Mouse (Mus musculus): ENCODE data around the gene Tbx5. TPM values are rescaled to one million over a fixed set of nuclear protein-coding genes. Genes with fewer than 3 reads are reported as not detected.

Tbx5 gene
- polyA plus RNA-seq, 1 experiment = not detected

GRCm38 (mm10) chr5:119839616-119840368, 7.3 kb downstream of the Tbx5 start:
- no peak overlapping the region for H3K4me3 ChIP-seq (ENCODE audit: insufficient read depth, low read length)
- no peak overlapping the region for H3K27ac ChIP-seq (ENCODE audit: insufficient read depth, low read depth, low read length)
- TF ChIP-seq POLR2A (IDR thresholded peaks at IDR 0.05; ENCODE audit: borderline replicate concordance, low read depth, low read length) (no peak), CTCF (IDR thresholded peaks at IDR 0.05; ENCODE audit: low read depth, low read length) (no peak)
- H3K4me1 ChIP-seq (ENCODE audit: control insufficient read depth, insufficient read depth, low read length) = no peaks in the 10 kb centered on the region

- Histone ChIP-seq H3K4me1 (ENCODE audit: control insufficient read depth, insufficient read depth, low read length) (no peaks in the 10 kb centered on the region), H3K4me3 (ENCODE audit: insufficient read depth, low read length) (no peak overlapping the region), H3K27ac (ENCODE audit: insufficient read depth, low read depth, low read length) (no peak overlapping the region)
- no peak for TF ChIP-seq CTCF (IDR thresholded peaks at IDR 0.05; ENCODE audit: low read depth, low read length)
- TF ChIP-seq POLR2A (IDR thresholded peaks at IDR 0.05; ENCODE audit: borderline replicate concordance, low read depth, low read length) = no peak
Measured at GRCm38 (mm10) chr5:119840404-119840803, 7.9 kb downstream of the Tbx5 start.

GRCm38 (mm10) chr5:119841634-119842420, 9.4 kb downstream of the Tbx5 start:
- Histone ChIP-seq H3K27ac (ENCODE audit: insufficient read depth, low read depth, low read length) (no peak overlapping the region), H3K4me3 (ENCODE audit: insufficient read depth, low read length) (no peak overlapping the region), H3K4me1 (ENCODE audit: control insufficient read depth, insufficient read depth, low read length) (no peaks in the 10 kb centered on the region)
- no peak for TF ChIP-seq CTCF (IDR thresholded peaks at IDR 0.05; ENCODE audit: low read depth, low read length)

GRCm38 (mm10) chr5:119842701-119843393, 10.4 kb downstream of the Tbx5 start:
- TF ChIP-seq CTCF (IDR thresholded peaks at IDR 0.05; ENCODE audit: low read depth, low read length) = no peak
- TF ChIP-seq POLR2A (IDR thresholded peaks at IDR 0.05; ENCODE audit: borderline replicate concordance, low read depth, low read length) = no peak
- Histone ChIP-seq H3K4me3 (ENCODE audit: insufficient read depth, low read length) (no peak overlapping the region), H3K4me1 (ENCODE audit: control insufficient read depth, insufficient read depth, low read length) (no peaks in the 10 kb centered on the region), H3K27ac (ENCODE audit: insufficient read depth, low read depth, low read length) (no peak overlapping the region)

GRCm38 (mm10) chr5:119843394-119843777, 10.9 kb downstream of the Tbx5 start:
- Histone ChIP-seq H3K4me3 (ENCODE audit: insufficient read depth, low read length) (no peak overlapping the region), H3K27ac (ENCODE audit: insufficient read depth, low read depth, low read length) (no peak overlapping the region), H3K4me1 (ENCODE audit: control insufficient read depth, insufficient read depth, low read length) (no peaks in the 10 kb centered on the region)
- TF ChIP-seq POLR2A (IDR thresholded peaks at IDR 0.05; ENCODE audit: borderline replicate concordance, low read depth, low read length) (no peak), CTCF (IDR thresholded peaks at IDR 0.05; ENCODE audit: low read depth, low read length) (no peak)

- no peak overlapping the region for H3K27ac ChIP-seq (ENCODE audit: insufficient read depth, low read depth, low read length)
- H3K4me1 ChIP-seq (ENCODE audit: control insufficient read depth, insufficient read depth, low read length) = no peaks in the 10 kb centered on the region
- no peak overlapping the region for H3K4me3 ChIP-seq (ENCODE audit: insufficient read depth, low read length)
- TF ChIP-seq CTCF (IDR thresholded peaks at IDR 0.05; ENCODE audit: low read depth, low read length) (no peak), POLR2A (IDR thresholded peaks at IDR 0.05; ENCODE audit: borderline replicate concordance, low read depth, low read length) (no peak)
Measured at GRCm38 (mm10) chr5:119844366-119844765, 11.9 kb downstream of the Tbx5 start.

- H3K4me3 ChIP-seq (ENCODE audit: insufficient read depth, low read length) = no peak overlapping the region
- H3K4me1 ChIP-seq (ENCODE audit: control insufficient read depth, insufficient read depth, low read length) = no peaks in the 10 kb centered on the region
- no peak overlapping the region for H3K27ac ChIP-seq (ENCODE audit: insufficient read depth, low read depth, low read length)
- no peak for TF ChIP-seq CTCF (IDR thresholded peaks at IDR 0.05; ENCODE audit: low read depth, low read length)
- TF ChIP-seq POLR2A (IDR thresholded peaks at IDR 0.05; ENCODE audit: borderline replicate concordance, low read depth, low read length) = no peak
Measured at GRCm38 (mm10) chr5:119844994-119845393, 12.5 kb downstream of the Tbx5 start.

- Histone ChIP-seq H3K4me1 (ENCODE audit: control insufficient read depth, insufficient read depth, low read length) (no peaks in the 10 kb centered on the region), H3K27ac (ENCODE audit: insufficient read depth, low read depth, low read length) (no peak overlapping the region), H3K4me3 (ENCODE audit: insufficient read depth, low read length) (no peak overlapping the region)
- no peak for TF ChIP-seq POLR2A (IDR thresholded peaks at IDR 0.05; ENCODE audit: borderline replicate concordance, low read depth, low read length)
- TF ChIP-seq CTCF (IDR thresholded peaks at IDR 0.05; ENCODE audit: low read depth, low read length) = no peak
Measured at GRCm38 (mm10) chr5:119857052-119857451, 24.6 kb downstream of the Tbx5 start.

- H3K4me1 ChIP-seq (ENCODE audit: control insufficient read depth, insufficient read depth, low read length) = no peaks in the 10 kb centered on the region
- H3K4me3 ChIP-seq (ENCODE audit: insufficient read depth, low read length) = no peak overlapping the region
- no peak for TF ChIP-seq CTCF (IDR thresholded peaks at IDR 0.05; ENCODE audit: low read depth, low read length)
- TF ChIP-seq POLR2A (IDR thresholded peaks at IDR 0.05; ENCODE audit: borderline replicate concordance, low read depth, low read length) = no peak
- no peak overlapping the region for H3K27ac ChIP-seq (ENCODE audit: insufficient read depth, low read depth, low read length)
Measured at GRCm38 (mm10) chr5:119861301-119861700, 28.8 kb downstream of the Tbx5 start.

- no peak for TF ChIP-seq CTCF (IDR thresholded peaks at IDR 0.05; ENCODE audit: low read depth, low read length)
- TF ChIP-seq POLR2A (IDR thresholded peaks at IDR 0.05; ENCODE audit: borderline replicate concordance, low read depth, low read length) = no peak
- H3K27ac ChIP-seq (ENCODE audit: insufficient read depth, low read depth, low read length) = no peak overlapping the region
- no peaks in the 10 kb centered on the region for H3K4me1 ChIP-seq (ENCODE audit: control insufficient read depth, insufficient read depth, low read length)
- H3K4me3 ChIP-seq (ENCODE audit: insufficient read depth, low read length) = no peak overlapping the region
Measured at GRCm38 (mm10) chr5:119862431-119862830, 30.0 kb downstream of the Tbx5 start.

Data from bone marrow macrophage, adult 2 months (primary cell).